Mouse (Mus musculus) midbrain, embryonic 10.5 days (tissue): ENCODE results near the gene Gpatch8. TPM values are rescaled to one million over a fixed set of nuclear protein-coding genes. Genes with fewer than 3 reads are reported as not detected.

Source experiments
- DNase-seq: peaks from one replicate; pipeline ENCODE4 v3.0.0-alpha.2; 2017; ENCODE audit warnings: low spot score
- H3K27ac ChIP-seq: fragments of 300-500 bp; sonication (generic); replicated peaks from 2 replicates; pipeline ENCODE4 v1.5.1; 2016; ENCODE audit warnings: mild to moderate bottlenecking
- H3K27me3 ChIP-seq: fragments of 300-500 bp; sonication (generic); 2 replicates; pipeline ENCODE4 v1.6.1; 2016; ENCODE audit warnings: low read depth, mild to moderate bottlenecking; ENCODE audit not compliant: poor library complexity, severe bottlenecking
- H3K36me3 ChIP-seq: fragments of 300-500 bp; sonication (generic); 2 replicates; pipeline ENCODE4 v1.6.1; 2016; ENCODE audit warnings: mild to moderate bottlenecking, moderate library complexity
- H3K4me1 ChIP-seq: fragments of 300-500 bp; sonication (generic); 2 replicates; pipeline ENCODE4 v1.6.1; 2016
- H3K4me3 ChIP-seq: fragments of 300-500 bp; sonication (generic); 2 replicates; pipeline ENCODE4 v1.5.1; 2016; ENCODE audit warnings: mild to moderate bottlenecking, moderate library complexity
- H3K9me3 ChIP-seq: fragments of 300-500 bp; sonication (generic); replicated peaks from 2 replicates; pipeline ENCODE4 v1.6.1; 2016; ENCODE audit warnings: mild to moderate bottlenecking
- WGBS: fragments of 180-500 bp; shearing (Covaris S2); methylation state at CpG from one replicate; pipeline ENCODE4 v1.1.7; 2016; 5-methylcytosine and 5-hydroxymethylcytosine counted together
- polyA plus RNA-seq: library from polyadenylated mRNA; unstranded; fragments of >200 nt; fragmentation: Nextera tagmentation; extraction: Ambion mirVana; gene quantifications from 2 replicates; pipeline ENCODE4 v1.2.1, GENCODE M21; 2016

Gene Gpatch8
- polyA plus RNA-seq, 1 experiment from 2014 or later: 65.5 TPM

DNA sequence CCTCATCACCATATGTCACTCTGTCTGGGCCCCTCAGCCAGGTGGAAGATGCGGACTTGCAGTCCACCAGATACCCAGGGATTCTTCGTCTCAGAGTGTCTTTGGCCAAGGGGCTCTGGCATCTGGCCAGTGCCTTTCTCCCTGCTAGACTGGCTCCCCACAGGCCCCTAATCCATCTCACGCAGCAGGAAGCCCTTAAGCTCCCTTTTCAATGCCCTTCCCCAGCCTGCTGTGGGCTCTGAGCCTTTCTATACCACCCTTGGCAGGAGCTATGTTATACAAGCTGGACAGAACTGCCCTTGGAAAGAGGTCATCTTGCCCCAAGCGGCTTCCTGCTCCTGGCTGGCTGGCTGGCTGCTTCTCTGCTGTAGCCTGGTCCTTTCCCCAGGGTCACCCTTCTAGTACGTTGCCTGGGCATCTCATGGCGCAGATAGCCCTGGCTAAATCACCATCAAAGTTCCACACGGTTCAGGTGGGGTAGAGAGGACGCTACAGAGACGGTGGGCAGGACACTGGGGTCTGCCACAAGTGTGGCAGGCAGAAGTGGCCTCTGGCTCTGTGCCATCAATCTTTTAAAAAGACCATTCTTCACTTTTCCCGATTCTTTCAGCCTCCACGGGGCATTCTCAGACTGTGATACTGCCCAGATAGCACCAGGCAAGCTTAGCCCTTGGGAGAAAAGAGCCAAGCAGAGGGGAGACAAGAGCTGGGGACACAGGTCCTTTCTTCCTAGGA lies 25.3 kb upstream of the Gpatch8 start:
- Histone ChIP-seq H3K27ac (peak overlapping the region; percentile 94), H3K9me3 (peaks cover 9% of the 10 kb centered on the region; the same call in 1 of the 2 replicates), H3K4me1 (peaks cover 66% of the 10 kb centered on the region), H3K4me3 (peak overlapping the region; percentile 16; the same call in 1 of the 2 replicates), H3K27me3 (peaks cover 64% of the 10 kb centered on the region), H3K36me3 (no peaks in the 10 kb centered on the region)
- peak; percentile 48 for DNase-seq
- WGBS: 8% methylated on average over 11 of the region's 11 CpGs

GRCm38 (mm10) chr11:102580034-102580330 lies 23.8 kb upstream of the Gpatch8 start:
- Histone ChIP-seq H3K27ac (peak overlapping the region; percentile 94), H3K27me3 (peaks cover 56% of the 10 kb centered on the region), H3K4me1 (peaks cover 71% of the 10 kb centered on the region), H3K9me3 (no peaks in the 10 kb centered on the region), H3K4me3 (peak overlapping the region; percentile 46), H3K36me3 (no peaks in the 10 kb centered on the region)
- 12% methylated on average over 3 of the region's 3 CpGs for WGBS
- no peak for DNase-seq

GRCm38 (mm10) chr11:102579165-102580033 lies 23.2 kb upstream of the Gpatch8 start, which contains the start of gene Gm11627:
Gm11627 (minus strand) TSS chr11:102579461.
- DNase-seq: peak; percentile 86
- Histone ChIP-seq H3K27me3 (peaks cover 50% of the 10 kb centered on the region), H3K27ac (peak within 1 kb of the TSS; percentile 94), H3K9me3 (no peaks in the 10 kb centered on the region), H3K4me3 (peak within 1 kb of the TSS; percentile 46), H3K36me3 (no peaks in the 10 kb centered on the region), H3K4me1 (peaks cover 71% of the 10 kb centered on the region)
- 3% methylated on average over 23 of the region's 23 CpGs for WGBS

DNA sequence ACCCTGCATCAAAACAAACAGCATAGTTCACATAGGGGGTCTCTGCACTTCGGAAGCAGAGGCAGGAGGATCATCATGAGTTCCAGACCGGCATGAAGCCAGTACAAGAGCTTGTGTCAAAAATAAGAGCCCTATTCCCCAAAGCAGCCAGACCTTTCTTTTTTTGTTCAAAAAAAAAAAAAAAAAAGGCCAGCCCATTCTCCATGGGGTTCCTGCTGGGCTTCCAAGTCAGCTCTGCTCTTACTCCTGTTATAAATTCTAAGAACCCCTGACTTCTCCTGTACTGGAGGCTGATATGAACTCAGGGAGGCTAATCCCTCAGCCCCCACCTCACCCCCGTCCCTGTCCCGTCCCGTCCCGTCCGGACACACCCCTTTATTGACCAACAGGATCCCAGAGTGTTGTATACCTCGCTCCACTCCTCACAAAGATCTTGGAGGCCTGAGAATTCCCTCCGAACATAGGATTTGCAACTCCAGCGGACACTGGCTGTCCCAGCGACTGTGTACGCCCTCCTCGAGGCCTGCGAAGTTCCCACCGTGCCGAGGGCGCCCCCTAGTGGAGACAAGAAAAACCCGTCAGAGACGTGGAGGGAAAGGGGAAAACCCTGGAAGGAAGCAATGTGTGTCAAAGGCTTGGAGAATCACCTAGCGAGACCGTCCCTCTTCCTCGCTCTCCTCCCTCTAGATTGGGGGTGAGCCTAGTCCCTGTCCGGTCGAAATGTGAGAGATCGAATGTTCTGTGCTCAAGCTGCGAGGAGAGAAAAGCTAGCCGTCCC lies 22.3 kb upstream of the Gpatch8 start:
- peak; percentile 88 for DNase-seq
- Histone ChIP-seq H3K4me3 (peak overlapping the region; percentile 46), H3K36me3 (no peaks in the 10 kb centered on the region), H3K9me3 (no peaks in the 10 kb centered on the region), H3K27me3 (peaks cover 41% of the 10 kb centered on the region), H3K27ac (peak overlapping the region; percentile 94), H3K4me1 (peaks cover 71% of the 10 kb centered on the region)
- 5% methylated on average over 27 of the region's 27 CpGs for WGBS

DNA sequence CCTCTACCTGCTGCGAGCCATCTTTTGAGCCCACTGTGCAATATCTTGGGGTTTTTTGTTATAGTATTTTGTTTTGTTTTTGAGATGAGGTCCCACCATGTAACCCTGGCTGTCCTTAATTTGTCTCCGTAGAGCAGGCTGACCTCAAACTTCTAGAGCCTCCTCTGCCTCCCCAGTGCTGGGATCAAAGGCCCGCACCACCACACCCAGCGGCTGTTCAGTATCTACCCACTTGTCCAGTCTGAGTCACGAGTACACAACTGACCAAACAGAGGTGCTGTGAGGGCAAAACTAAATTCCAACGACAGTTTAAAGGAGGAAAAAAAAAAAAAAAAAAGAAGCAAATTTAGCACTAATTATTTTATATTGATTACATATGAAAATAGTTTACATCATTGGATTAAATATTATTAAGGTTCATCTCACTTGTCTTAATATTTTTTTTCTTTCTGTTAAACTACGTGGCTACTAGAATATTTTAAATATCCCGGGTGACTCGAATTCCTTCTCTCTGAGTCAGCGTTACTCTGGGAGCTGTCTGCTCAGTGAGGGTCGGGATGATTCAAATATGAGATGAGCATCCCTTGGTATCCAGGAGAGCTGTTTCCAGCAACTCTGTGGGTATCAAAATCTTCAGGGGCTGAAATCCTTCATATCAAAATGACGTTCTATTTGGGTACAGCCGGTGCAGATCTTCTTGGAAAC lies 20.0 kb upstream of the Gpatch8 start:
- H3K4me3 ChIP-seq: no peak overlapping the region
- no peaks in the 10 kb centered on the region for H3K9me3 ChIP-seq
- peaks cover 56% of the 10 kb centered on the region for H3K4me1 ChIP-seq
- H3K27ac ChIP-seq: no peak overlapping the region
- peaks cover 18% of the 10 kb centered on the region for H3K27me3 ChIP-seq
- no peak for DNase-seq
- WGBS: 74% methylated on average over 13 of the region's 13 CpGs
- no peaks in the 10 kb centered on the region for H3K36me3 ChIP-seq

GRCm38 (mm10) chr11:102575034-102575433 lies 18.8 kb upstream of the Gpatch8 start:
- H3K27me3 ChIP-seq: peaks cover 8% of the 10 kb centered on the region
- no peak for DNase-seq
- no peaks in the 10 kb centered on the region for H3K36me3 ChIP-seq
- 59% methylated on average over 1 of the region's 1 CpGs for WGBS
- H3K4me1 ChIP-seq: peaks cover 44% of the 10 kb centered on the region
- H3K4me3 ChIP-seq: no peak overlapping the region
- no peak overlapping the region for H3K27ac ChIP-seq
- H3K9me3 ChIP-seq: no peaks in the 10 kb centered on the region

- Histone ChIP-seq H3K9me3 (no peaks in the 10 kb centered on the region), H3K36me3 (no peaks in the 10 kb centered on the region), H3K27me3 (no peaks in the 10 kb centered on the region; the same call in 1 of the 2 replicates), H3K4me1 (peaks cover 25% of the 10 kb centered on the region), H3K27ac (peak overlapping the region; percentile 88), H3K4me3 (peak overlapping the region; percentile 52)
- DNase-seq: peak; percentile 92
- 7% methylated on average over 18 of the region's 18 CpGs for WGBS
Observed at GRCm38 (mm10) chr11:102572866-102573663, 16.9 kb upstream of the Gpatch8 start.

GRCm38 (mm10) chr11:102568756-102569377 lies 12.7 kb upstream of the Gpatch8 start:
- Histone ChIP-seq H3K4me1 (peaks cover 7% of the 10 kb centered on the region), H3K27ac (no peak overlapping the region), H3K4me3 (no peak overlapping the region), H3K27me3 (no peaks in the 10 kb centered on the region; the same call in 1 of the 2 replicates), H3K36me3 (no peaks in the 10 kb centered on the region), H3K9me3 (no peaks in the 10 kb centered on the region)
- 86% methylated on average over 7 of the region's 7 CpGs for WGBS
- DNase-seq: no peak

- Histone ChIP-seq H3K4me3 (no peak overlapping the region), H3K4me1 (peaks cover 4% of the 10 kb centered on the region), H3K27ac (no peak overlapping the region), H3K9me3 (no peaks in the 10 kb centered on the region), H3K27me3 (no peaks in the 10 kb centered on the region; the same call in 1 of the 2 replicates), H3K36me3 (no peaks in the 10 kb centered on the region)
- no peak for DNase-seq
- 79% methylated on average over 12 of the region's 12 CpGs for WGBS
Observed at GRCm38 (mm10) chr11:102568191-102568590, 12.0 kb upstream of the Gpatch8 start.

- DNase-seq: no peak
- no peak overlapping the region for H3K4me3 ChIP-seq
- WGBS: 94% methylated on average over 15 of the region's 15 CpGs
- no peaks in the 10 kb centered on the region for H3K4me1 ChIP-seq
- no peaks in the 10 kb centered on the region for H3K9me3 ChIP-seq
- no peak overlapping the region for H3K27ac ChIP-seq
- H3K27me3 ChIP-seq: no peaks in the 10 kb centered on the region; the same call in 1 of the 2 replicates
- H3K36me3 ChIP-seq: no peaks in the 10 kb centered on the region
Observed at GRCm38 (mm10) chr11:102567723-102568122, 11.5 kb upstream of the Gpatch8 start.

DNA sequence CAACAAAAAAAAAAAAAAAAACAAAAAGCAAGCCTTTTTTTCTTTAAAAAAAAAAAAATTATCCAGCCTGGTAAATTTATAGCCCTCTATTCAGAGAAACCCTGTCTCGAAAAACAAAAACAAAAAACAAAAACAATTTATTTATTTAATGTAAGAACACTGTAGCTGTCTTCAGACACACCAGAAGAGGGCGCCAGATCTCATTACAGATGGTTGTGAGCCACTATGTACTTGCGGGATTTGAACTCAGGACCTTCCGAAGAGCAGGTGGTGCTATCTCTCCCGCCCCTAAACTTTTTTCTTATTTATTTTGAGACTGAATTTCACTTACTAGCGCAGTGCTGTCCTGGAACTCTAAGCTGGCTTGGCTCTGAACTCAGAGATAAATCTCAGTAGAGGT lies 11.0 kb upstream of the Gpatch8 start:
- Histone ChIP-seq H3K27me3 (no peaks in the 10 kb centered on the region; the same call in 1 of the 2 replicates), H3K27ac (no peak overlapping the region), H3K36me3 (no peaks in the 10 kb centered on the region), H3K4me3 (no peak overlapping the region), H3K9me3 (no peaks in the 10 kb centered on the region), H3K4me1 (no peaks in the 10 kb centered on the region)
- no peak for DNase-seq
- 88% methylated on average over 6 of the region's 6 CpGs for WGBS
